Mouse (Mus musculus): Measurements from ENCODE around the gene Slc25a1. TPM values are rescaled to one million over a fixed set of nuclear protein-coding genes. Genes with fewer than 3 reads are reported as not detected.

The Slc25a1 gene
- total and polyA plus RNA-seq, 2 experiments from 2014 or later: 146 to 184 TPM

DNA sequence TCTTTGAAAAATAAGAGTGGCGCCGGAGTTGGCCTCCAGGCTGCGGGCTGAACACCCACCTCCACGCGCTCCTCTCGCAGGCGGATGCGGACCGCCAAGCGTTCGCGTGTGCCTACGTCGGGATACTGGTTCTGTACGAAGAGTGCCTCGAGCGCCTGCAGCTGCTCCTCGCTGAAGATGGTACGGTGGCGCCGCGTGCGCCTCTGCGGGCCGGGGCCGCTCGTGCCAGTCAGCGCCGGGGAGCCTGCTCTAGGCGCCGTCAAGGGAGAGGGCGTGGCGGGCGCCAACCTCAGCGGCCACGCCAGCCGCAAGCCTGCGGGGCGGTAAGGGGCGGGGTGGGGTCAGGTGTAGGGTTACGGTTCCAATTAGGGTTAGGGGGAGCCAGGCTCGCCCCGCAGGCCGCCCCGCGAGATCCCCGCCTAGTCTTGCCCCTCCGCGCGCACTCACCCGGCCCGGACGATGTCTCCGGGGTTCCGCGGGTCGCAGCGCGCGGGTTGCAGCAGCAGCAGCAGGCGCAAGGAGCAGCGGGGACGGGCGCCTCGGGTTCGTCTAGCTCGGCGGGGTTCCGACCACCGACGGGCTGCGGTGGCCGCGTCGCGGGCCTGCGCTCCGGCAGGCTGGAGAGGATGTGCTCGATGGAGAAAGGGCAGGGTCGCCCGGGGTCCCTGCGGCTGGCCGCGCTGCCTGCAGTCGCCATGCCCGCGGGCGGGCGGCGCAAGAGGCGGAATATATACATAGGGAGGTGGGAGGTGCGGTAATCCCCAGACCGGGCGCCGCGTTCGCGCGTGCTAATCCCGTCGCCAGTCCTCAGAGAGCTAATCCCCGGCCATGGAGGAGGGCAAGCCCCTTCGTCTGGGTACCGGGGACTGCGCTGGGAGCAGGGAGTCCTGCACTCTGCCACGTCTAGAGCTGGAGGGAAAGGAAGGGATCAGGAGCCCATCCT lies 13.4 kb downstream of the Slc25a1 start, which contains the start of gene Gsc2:
TSS of gene Gsc2 (minus strand) at position 753 of the 943 bp plus-strand sequence.
- Histone ChIP-seq H3K4me2 (ENCODE audit: low read depth, low read length, poor library complexity, severe bottlenecking) (peak within 1 kb of the TSS; percentile 43), H3K27me3 (ENCODE audit: insufficient read depth, low read length) (peaks cover 52% of the 10 kb centered on the region), H3K27ac (ENCODE audit: low read depth, low read length) (no peak within 1 kb of the TSS), H3K9me3 (ENCODE audit: low read length) (no peaks in the 10 kb centered on the region), H3K9ac (replicated peaks; ENCODE audit: low read length, poor library complexity, severe bottlenecking) (no peak within 1 kb of the TSS), H3K36me3 (ENCODE audit: insufficient read depth, low read length) (no peaks in the 10 kb centered on the region), H3K4me1 (ENCODE audit: insufficient read depth, low read length) (peaks cover 3% of the 10 kb centered on the region; the same call in 1 of the 2 replicates), H3K4me3 (ENCODE audit: low read depth, low read length) (peak within 1 kb of the TSS; percentile 34)
- ATAC-seq (ENCODE audit: low FRiP score) (no peak), DNase-seq (ENCODE audit: low spot score) (no peak)
- under 1% methylated on average over 93 of the region's 106 CpGs for WGBS
- TF ChIP-seq CTCF (IDR thresholded peaks at IDR 0.05): no peak

DNA sequence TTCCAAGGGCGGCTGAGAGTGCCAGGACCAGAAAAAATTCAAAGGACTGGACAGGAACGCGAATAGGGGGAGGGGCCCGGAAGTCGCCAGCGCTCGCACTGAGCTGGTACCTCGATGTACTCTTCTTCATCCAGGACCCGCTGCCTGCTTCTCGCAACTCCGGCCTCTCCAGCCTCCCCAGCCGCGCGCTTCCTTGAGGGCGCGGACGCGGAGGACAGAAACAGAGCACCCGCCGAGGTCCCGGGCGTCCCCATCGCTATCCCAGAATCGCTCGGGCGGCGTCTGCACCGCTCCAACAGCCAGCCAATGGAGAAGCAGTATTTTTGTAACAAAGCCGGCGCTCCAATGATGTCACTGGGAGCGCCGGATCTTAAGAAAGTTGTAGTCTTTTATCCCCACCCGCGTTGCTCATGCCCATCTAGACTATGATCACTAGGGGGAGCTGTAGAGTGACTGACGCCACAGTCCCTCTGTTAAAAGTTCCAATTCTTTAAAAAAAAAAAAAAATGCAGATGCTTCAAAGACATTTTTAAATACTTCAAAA lies 16.9 kb downstream of the Slc25a1 start, which contains the start of gene Ess2:
TSS of gene Ess2 (minus strand) at position 297 of the 544 bp plus-strand sequence.
- Histone ChIP-seq H3K27ac (ENCODE audit: low read depth, low read length) (peak within 1 kb of the TSS; percentile 55; the same call in 1 of the 2 replicates), H3K4me2 (ENCODE audit: low read depth, low read length, poor library complexity, severe bottlenecking) (peak within 1 kb of the TSS; percentile 81), H3K36me3 (ENCODE audit: insufficient read depth, low read length) (peaks cover 24% of the 10 kb centered on the region), H3K27me3 (ENCODE audit: insufficient read depth, low read length) (peaks cover 39% of the 10 kb centered on the region), H3K4me3 (ENCODE audit: low read depth, low read length) (peak within 1 kb of the TSS; percentile 79), H3K4me1 (ENCODE audit: insufficient read depth, low read length) (peaks cover 3% of the 10 kb centered on the region; the same call in 1 of the 2 replicates), H3K9me3 (ENCODE audit: low read length) (no peaks in the 10 kb centered on the region), H3K9ac (replicated peaks; ENCODE audit: low read length, poor library complexity, severe bottlenecking) (peak within 1 kb of the TSS; percentile 74)
- peak; percentile 87 for TF ChIP-seq CTCF (IDR thresholded peaks at IDR 0.05)
- ATAC-seq (ENCODE audit: low FRiP score): peak; percentile 91
- peak; percentile 99 for DNase-seq (ENCODE audit: low spot score)
- WGBS: 0% methylated on average over 35 of the region's 35 CpGs

DNA sequence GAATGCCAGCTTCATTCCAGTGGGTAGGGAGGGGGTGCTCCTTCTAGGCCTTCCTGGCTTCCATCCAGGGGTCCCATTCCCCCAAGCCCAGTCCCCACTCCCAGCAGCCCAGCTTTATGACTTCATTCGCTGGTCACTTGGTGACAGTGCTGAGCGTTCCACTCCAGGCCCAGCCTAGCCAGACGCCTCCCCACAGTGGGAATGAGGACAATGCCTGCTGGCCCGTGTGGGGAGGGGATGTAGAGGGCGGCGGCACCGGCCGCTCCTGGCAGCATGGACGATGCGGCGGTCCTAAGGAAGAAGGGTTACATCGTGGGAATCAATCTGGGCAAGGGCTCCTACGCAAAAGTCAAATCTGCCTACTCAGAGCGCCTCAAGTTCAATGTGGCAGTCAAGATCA lies 29.6 kb downstream of the Slc25a1 start, which contains the start of the genes Dgcr2 and Tssk2:
TSS of gene Dgcr2 (minus strand) at position 101 of the 400 bp plus-strand sequence.
TSS of gene Tssk2 (plus strand) at position 176 of the 400 bp plus-strand sequence.
- H3K27ac ChIP-seq (ENCODE audit: low read depth, low read length): no peak within 1 kb of the TSS
- H3K9me3 ChIP-seq (ENCODE audit: low read length): no peaks in the 10 kb centered on the region
- H3K27me3 ChIP-seq (ENCODE audit: insufficient read depth, low read length): no peaks in the 10 kb centered on the region
- no peak within 1 kb of the TSS for H3K4me3 ChIP-seq (ENCODE audit: low read depth, low read length)
- H3K9ac ChIP-seq (replicated peaks; ENCODE audit: low read length, poor library complexity, severe bottlenecking): no peak within 1 kb of the TSS
- peaks cover 44% of the 10 kb centered on the region for H3K36me3 ChIP-seq (ENCODE audit: insufficient read depth, low read length)
- no peak for ATAC-seq (ENCODE audit: low FRiP score)
- no peaks in the 10 kb centered on the region for H3K4me1 ChIP-seq (ENCODE audit: insufficient read depth, low read length)
- DNase-seq (ENCODE audit: low spot score): no peak
- H3K4me2 ChIP-seq (ENCODE audit: low read depth, low read length, poor library complexity, severe bottlenecking): no peak within 1 kb of the TSS
- no peak for TF ChIP-seq CTCF (IDR thresholded peaks at IDR 0.05)
- 89% methylated on average over 14 of the region's 14 CpGs for WGBS

- H3K9me3 ChIP-seq (ENCODE audit: low read length): no peaks in the 10 kb centered on the region
- DNase-seq (ENCODE audit: low spot score) (no peak), ATAC-seq (ENCODE audit: low FRiP score) (no peak)
- H3K9ac ChIP-seq (replicated peaks; ENCODE audit: low read length, poor library complexity, severe bottlenecking): no peak overlapping the region
- peaks cover 22% of the 10 kb centered on the region for H3K36me3 ChIP-seq (ENCODE audit: insufficient read depth, low read length)
- H3K27ac ChIP-seq (ENCODE audit: low read depth, low read length): no peak overlapping the region
- no peaks in the 10 kb centered on the region for H3K4me1 ChIP-seq (ENCODE audit: insufficient read depth, low read length)
- no peak overlapping the region for H3K4me3 ChIP-seq (ENCODE audit: low read depth, low read length)
- no peak for TF ChIP-seq CTCF (IDR thresholded peaks at IDR 0.05)
- no peak overlapping the region for H3K4me2 ChIP-seq (ENCODE audit: low read depth, low read length, poor library complexity, severe bottlenecking)
- no peaks in the 10 kb centered on the region for H3K27me3 ChIP-seq (ENCODE audit: insufficient read depth, low read length)
Measured at GRCm38 (mm10) chr16:17896091-17896490, 31.9 kb downstream of the Slc25a1 start.

GRCm38 (mm10) chr16:17893923-17894322 lies 34.1 kb downstream of the Slc25a1 start, which contains the start of gene Tssk1:
Tssk1 (plus strand) TSS chr16:17894223.
- no peak for TF ChIP-seq CTCF (IDR thresholded peaks at IDR 0.05)
- Histone ChIP-seq H3K27ac (ENCODE audit: low read depth, low read length) (no peak within 1 kb of the TSS), H3K4me1 (ENCODE audit: insufficient read depth, low read length) (peaks cover 10% of the 10 kb centered on the region; the same call in 1 of the 2 replicates), H3K27me3 (ENCODE audit: insufficient read depth, low read length) (no peaks in the 10 kb centered on the region), H3K9ac (replicated peaks; ENCODE audit: low read length, poor library complexity, severe bottlenecking) (no peak within 1 kb of the TSS), H3K4me2 (ENCODE audit: low read depth, low read length, poor library complexity, severe bottlenecking) (no peak within 1 kb of the TSS), H3K36me3 (ENCODE audit: insufficient read depth, low read length) (peaks cover 6% of the 10 kb centered on the region; the same call in 1 of the 2 replicates), H3K4me3 (ENCODE audit: low read depth, low read length) (no peak within 1 kb of the TSS), H3K9me3 (ENCODE audit: low read length) (no peaks in the 10 kb centered on the region)
- no peak for ATAC-seq (ENCODE audit: low FRiP score)
- 80% methylated on average over 2 of the region's 2 CpGs for WGBS
- DNase-seq (ENCODE audit: low spot score): no peak
